Mouse (Mus musculus) adrenal gland, adult 2 months (tissue): Measurements from ENCODE around the gene Map1lc3a. TPM values are rescaled to one million over a fixed set of nuclear protein-coding genes. Genes with fewer than 3 reads are reported as not detected.

Experiments used
- DNase-seq: peaks from one replicate; pipeline ENCODE4 v3.0.0; 2021
- long read RNA-seq: library from polyadenylated mRNA; stranded (forward); transcript quantifications from one replicate; pipeline ENCODE4 v2.0.0, GENCODE M21; 2021
- polyA plus RNA-seq: library from polyadenylated mRNA; depleted of rRNA; stranded (reverse); fragments of >200 nt; gene quantifications from 2 replicates; pipeline ENCODE4 v1.2.3, GENCODE M21; 2012; rRNA removed
- total RNA-seq, 2 experiments: library from RNA; stranded (reverse); gene quantifications; 2 replicates each; pipeline ENCODE4 v1.2.3; 2021

Map1lc3a gene
- total RNA-seq, result 100 to 1,000 TPM; 475 to 819 TPM
- polyA plus RNA-seq, result 2,934 and 3,400 TPM in 2 replicates
- long read RNA-seq, transcript Map1lc3a-201 (4 exons, 1,112 nt), result major isoform, 293 of 508 reads
- long read RNA-seq, transcript Map1lc3a-203 (3 exons, 826 nt), result minor isoform, 180 of 508 reads
- long read RNA-seq, partial matches to known transcripts, result 15 of 508 reads
- long read RNA-seq, other reads (novel, unspliced or antisense), result 20 of 508 reads

GRCm38 (mm10) chr2:155276195-155276594 is at the start of gene Map1lc3a:
Map1lc3a (plus strand) TSS chr2:155276297.
- peak; percentile 97 for DNase-seq

DNA sequence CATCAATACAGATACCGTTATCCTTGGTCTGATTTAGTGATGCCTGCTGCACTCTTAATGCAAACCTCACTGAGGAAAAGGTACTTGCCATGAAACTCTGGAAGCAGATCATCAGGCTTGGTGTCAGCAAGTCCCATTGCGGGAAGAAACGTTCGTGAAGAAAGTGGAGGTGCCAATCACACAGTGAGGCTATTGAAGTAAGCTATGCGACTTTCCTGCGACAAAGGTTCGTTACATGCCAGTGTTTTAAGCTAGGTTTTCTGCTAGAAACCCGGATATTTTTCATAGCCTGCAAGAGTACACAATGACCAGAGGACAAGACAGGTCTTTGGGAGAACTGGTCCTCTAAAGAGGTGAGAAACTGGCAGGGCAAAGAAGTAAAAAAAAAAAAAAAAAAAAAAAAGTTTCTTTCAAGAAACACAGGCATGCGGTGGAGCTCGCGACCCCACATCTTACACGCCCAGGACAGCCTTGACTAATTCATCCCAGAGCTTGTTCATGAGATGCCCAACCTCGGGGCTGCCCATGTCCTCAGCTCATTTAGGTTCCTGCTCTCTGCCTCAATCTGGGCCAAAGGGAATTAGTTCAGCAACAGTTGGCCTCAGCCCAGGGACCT is 40.2 kb upstream of the Map1lc3a start:
- DNase-seq, result no peak

GRCm38 (mm10) chr2:155236362-155236992 is 39.6 kb upstream of the Map1lc3a start, which contains the start of gene Dynlrb1:
Dynlrb1 (plus strand) TSS chr2:155236533.
- peak; percentile 99 for DNase-seq

GRCm38 (mm10) chr2:155237276-155237675 is 38.8 kb upstream of the Map1lc3a start:
- peak; percentile 27 for DNase-seq

DNA sequence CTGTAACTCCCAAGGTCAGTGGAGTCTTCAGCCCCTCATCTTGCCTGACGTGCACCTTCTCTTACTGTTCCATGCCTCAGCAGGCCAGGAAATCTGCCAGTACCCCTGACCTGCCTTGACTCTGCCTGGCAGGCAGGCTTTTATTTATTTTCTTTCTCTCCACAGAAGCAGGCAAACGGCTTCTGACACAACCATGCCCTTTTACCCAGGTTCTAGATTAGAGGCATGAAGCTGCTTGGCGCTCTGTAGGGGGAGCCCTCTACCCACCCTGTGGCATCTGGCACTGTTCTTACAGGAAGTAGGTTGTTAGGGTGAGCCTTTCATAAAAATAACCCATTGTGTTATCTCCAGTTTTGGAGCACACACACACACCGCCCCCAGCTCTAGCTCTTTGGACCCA is 35.2 kb upstream of the Map1lc3a start:
- DNase-seq, result peak; percentile 90

GRCm38 (mm10) chr2:155242296-155242855 is 33.7 kb upstream of the Map1lc3a start:
- peak; percentile 74 for DNase-seq

DNA sequence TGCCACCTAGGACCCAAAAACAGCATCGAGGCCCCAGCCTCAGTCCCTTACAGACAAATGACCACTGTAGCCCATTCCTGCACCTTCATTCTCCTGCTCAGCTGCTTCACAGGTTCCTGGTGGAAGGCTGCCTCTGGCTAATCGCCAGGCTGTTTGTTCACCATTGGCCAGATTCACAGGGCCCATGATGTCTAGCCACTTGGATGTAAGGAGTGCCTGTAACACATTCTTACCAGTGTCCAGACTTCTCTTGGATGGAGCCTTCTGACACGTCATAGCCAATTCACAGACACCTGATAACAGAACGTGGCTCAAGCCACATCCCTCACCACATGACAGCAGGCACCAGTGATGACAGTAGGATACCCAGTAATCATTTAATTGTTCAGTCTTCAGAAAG is 29.9 kb upstream of the Map1lc3a start:
- DNase-seq, result no peak

DNA sequence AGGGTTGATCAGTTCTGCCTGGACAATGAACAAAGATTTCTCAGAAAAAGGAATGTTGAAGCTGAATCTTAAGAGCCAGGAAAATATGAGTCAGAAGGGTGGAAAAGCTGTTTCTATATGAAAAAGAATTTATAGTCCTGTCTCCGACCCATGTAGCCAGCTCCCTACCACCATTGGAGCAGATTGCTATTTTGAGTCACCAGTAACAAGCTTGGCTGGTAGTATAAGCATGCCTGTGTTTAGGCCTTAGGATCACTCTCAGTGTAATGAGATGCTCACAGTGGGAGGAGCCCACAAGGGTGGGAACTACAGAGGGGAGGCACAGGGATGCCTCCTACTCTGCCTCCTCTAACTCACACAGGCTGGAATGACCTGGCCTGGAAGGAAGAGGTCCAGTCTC is 27.9 kb upstream of the Map1lc3a start:
- DNase-seq, result no peak

GRCm38 (mm10) chr2:155248718-155249117 is 27.4 kb upstream of the Map1lc3a start:
- no peak for DNase-seq

GRCm38 (mm10) chr2:155249588-155249987 is 26.5 kb upstream of the Map1lc3a start:
- no peak for DNase-seq

- DNase-seq, result no peak
Observed at GRCm38 (mm10) chr2:155265526-155265925, 10.6 kb upstream of the Map1lc3a start.

DNA sequence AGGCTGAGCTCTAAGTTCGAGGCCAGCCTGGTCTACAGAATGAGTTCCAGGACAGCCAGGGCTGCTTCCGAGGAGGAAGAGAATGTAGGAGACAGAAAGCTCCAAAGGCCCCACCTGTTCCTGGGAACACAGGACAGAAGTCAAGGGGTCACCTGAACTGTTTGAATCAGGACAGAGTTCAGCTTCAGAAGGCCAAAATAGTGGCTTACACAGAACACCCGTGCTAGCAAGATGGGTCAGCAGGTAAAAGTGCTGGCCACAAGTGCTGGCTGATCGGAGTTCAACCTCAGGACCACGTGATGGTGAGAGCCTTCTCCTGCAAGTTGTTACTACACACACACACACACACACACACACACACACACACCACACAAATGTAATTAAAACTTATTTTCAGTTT is 9.2 kb upstream of the Map1lc3a start:
- DNase-seq, result no peak

GRCm38 (mm10) chr2:155271957-155272356 is 4.1 kb upstream of the Map1lc3a start:
- no peak for DNase-seq

GRCm38 (mm10) chr2:155272396-155273170 is 3.5 kb upstream of the Map1lc3a start:
- DNase-seq, result no peak

- DNase-seq, result no peak
Observed at GRCm38 (mm10) chr2:155273603-155274002, 2.5 kb upstream of the Map1lc3a start.

DNA sequence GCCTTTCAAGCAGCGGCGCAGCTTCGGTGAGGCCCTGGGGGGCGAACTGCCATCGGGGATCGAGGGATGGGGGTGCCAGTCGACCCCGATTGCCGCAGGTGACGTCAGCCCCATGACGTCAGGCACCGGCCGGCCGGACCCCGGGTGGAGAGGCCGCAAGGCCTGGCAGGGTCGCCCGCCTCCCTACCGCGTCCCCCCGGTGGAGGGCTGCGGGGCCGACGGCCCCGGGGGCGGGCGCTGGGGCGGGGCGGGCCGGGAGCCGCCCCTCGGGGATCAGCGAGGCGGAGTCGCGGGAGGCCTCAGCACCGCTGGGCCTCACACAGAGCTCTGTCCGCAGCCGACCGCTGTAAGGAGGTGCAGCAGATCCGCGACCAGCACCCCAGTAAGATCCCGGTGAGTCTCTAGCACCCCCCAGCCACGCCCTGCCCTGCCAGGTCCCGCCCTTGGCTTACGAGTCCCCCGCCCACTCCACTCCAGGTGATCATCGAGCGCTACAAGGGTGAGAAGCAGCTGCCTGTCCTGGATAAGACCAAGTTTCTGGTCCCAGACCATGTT is 601 bp downstream of the Map1lc3a start:
- DNase-seq, result peak; percentile 91

DNA sequence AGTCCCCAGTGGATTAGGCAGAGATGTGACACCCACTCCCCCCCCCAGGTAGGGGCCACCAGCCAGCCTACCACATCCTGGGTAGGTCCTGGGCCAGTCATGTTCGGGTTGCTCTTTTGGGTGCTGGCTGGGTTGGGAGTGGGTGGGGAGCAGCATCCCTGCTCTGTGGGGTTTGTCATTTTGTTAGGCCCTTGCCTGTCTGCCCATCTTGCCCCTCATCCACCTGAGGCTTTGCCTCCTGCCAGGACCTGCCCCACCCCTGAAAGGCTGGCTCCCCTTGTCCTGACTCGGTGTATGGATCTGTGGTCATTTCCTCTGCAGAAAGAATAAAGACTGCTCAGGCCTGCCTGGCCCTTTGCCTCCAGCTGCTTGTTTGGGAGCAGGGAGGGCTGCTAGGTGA is 1.6 kb downstream of the Map1lc3a start:
- DNase-seq, result peak; percentile 65

DNA sequence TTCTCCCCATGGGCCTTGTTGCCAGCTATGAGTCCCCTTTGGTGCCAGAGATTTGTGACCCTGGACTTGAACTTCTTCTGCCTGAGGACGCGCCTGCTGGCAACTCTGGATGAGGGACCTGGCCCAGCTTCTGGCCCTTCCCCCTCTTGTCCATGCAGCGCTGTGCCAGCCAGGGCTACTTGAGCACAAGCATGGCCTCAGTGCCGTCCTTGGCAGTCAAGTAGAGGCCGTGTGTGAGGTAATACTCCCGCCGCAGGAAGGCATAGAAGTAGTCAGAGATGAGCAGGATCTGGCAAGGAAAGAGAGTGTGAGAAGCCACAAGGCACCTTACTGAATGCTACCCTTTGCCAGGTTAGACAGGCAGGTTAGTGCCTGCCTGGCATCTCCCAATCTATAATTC is 2.3 kb downstream of the Map1lc3a start:
- peak; percentile 95 for DNase-seq

DNA sequence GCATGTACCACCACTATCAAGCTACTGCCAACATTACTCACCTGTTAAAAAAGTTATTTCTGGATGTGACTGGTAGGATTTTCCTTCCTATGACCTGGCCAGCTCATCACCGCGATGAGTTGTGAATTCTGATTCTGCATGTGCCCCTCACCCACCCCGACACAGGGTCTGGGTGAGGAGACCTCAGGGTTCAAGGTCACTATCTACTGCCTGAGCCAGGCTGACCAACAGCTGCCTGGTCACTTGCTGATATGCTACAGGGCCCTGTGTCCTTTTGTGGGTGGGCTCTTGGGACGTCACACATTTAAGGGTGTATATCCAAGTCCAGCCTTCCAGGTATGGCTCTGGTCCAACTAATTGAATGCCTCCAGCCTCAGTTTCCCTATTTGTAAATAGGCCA is 3.1 kb downstream of the Map1lc3a start:
- DNase-seq, result peak; percentile 51

DNA sequence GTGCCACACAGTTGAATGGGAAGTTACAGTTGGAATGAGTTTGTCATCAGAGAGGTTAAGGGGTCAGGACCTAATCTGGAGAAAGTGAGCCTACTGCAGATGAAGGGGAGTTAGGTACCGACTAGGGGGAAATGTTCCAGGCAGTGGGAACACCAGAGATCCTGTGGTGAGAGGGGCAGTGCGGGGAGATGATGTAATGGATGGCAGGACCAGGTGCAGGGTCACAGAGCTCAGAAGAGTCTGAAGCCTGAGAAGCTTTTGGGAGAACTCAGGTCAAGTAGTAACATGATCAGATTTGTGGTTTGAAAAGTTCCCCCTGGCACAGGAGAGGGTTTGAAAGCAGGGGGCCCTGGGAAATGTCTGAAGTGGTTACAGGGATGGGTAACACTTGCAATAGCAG is 4.0 kb downstream of the Map1lc3a start:
- no peak for DNase-seq

- DNase-seq, result peak; percentile 24
Observed at GRCm38 (mm10) chr2:155283793-155284192, 7.7 kb downstream of the Map1lc3a start.

DNA sequence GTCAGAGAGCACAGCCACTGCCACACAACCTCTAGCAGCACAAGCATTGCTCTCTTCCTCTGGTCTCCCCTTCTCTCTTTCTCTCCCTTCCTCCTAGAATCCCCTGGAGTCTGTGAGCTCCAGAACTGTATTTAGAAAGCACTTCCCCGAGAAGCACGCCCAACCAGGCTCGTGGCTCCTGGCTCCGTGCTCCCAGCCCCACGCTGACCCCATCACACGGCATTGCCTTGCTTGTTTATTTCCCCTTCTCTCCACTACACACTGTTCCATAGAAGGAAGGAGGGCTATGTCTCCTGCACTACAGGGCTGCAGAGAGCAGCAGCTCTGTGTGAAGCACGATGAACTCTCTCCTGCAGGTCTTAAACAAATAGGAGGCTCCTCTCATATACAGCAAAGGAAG is 8.6 kb downstream of the Map1lc3a start:
- no peak for DNase-seq
